In the genomic region with DNA sequence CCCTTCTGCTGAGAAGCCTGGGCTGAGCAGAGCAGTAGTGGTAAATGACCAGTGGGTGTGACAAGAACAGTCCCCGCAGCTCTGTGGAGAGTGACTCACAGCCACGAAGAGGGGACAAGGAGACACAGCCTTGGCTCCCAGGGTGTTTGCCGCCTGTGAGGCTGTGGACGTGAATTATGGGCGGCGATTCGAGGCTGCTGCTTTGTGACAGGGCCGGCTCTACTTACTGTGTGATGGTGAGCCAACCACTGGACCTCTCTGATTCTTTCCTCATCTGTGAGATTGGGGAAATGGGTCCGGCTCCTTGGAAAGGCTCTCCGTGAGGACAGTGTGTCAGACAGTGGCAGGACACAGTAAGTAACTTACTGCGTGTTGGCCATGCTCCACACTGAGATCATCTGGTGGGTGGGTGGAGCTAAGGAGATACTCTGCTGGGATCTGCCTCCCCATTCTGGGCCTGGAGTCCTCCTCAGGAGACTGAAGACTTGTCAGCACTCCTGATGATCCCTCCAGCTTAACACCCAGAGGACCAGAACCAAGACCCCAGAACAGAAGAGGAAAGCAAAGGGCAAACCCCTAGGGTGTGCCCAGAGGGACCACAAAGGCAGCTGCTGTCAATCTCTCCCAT, we compare ENCODE assay signal across 13 mouse cellular contexts.
DNase-seq lines count a peak whose midpoint lies in the region; ATAC-seq and TF ChIP-seq lines count a peak whose summit lies in the region.
"Had no signal": no experiment of that assay in that cellular context is flagged by ENCODE, and none has a peak within 500 bp of the region (broad histone marks: within the 10 kb centered on the region; RNA-seq: fewer than 3 reads in every experiment).

No protein-coding gene starts in this region.

- intact Hi-C loops in heart, adult 2 months (cut with DNase I): no loop called here

- no peaks in the 10 kb centered on the region for H3K36me3 ChIP-seq in heart, adult 2 months (ENCODE audit: control insufficient read depth, insufficient read depth, low read length)
- no peaks in the 10 kb centered on the region for H3K36me3 ChIP-seq in heart, embryonic 11.5 days (ENCODE audit: control insufficient read depth, insufficient read depth, low read length)
- no peaks in the 10 kb centered on the region for H3K36me3 ChIP-seq in midbrain, embryonic 10.5 days
- no peaks in the 10 kb centered on the region for H3K36me3 ChIP-seq in midbrain, embryonic 11.5 days (ENCODE audit: control insufficient read depth, insufficient read depth, low read length)
- no peaks in the 10 kb centered on the region for H3K36me3 ChIP-seq in embryonic facial prominence, embryonic 10.5 days (replicated peaks)
- H3K36me3 ChIP-seq in neural tube, embryonic 15.5 days: no peaks in the 10 kb centered on the region
- H3K36me3 ChIP-seq in midbrain, embryonic 16.5 days (ENCODE audit: control insufficient read depth, insufficient read depth, low read length): no peaks in the 10 kb centered on the region
- H3K36me3 ChIP-seq: limb, embryonic 13.5 days had no signal

- no peaks in the 10 kb centered on the region for H3K9me3 ChIP-seq in heart, embryonic 11.5 days (replicated peaks; ENCODE audit: control insufficient read depth, low read length)
- H3K9me3 ChIP-seq in midbrain, embryonic 10.5 days (replicated peaks): no peaks in the 10 kb centered on the region
- no peaks in the 10 kb centered on the region for H3K9me3 ChIP-seq in midbrain, embryonic 11.5 days (ENCODE audit: control insufficient read depth, low read length)
- H3K9me3 ChIP-seq in embryonic facial prominence, embryonic 10.5 days: no peaks in the 10 kb centered on the region
- no peaks in the 10 kb centered on the region for H3K9me3 ChIP-seq in neural tube, embryonic 15.5 days (replicated peaks)
- H3K9me3 ChIP-seq in midbrain, embryonic 16.5 days (replicated peaks; ENCODE audit: control insufficient read depth, low read length, poor library complexity, severe bottlenecking): no peaks in the 10 kb centered on the region
- H3K9me3 ChIP-seq: limb, embryonic 13.5 days had no signal

- H3K4me1 ChIP-seq in heart, adult 2 months (ENCODE audit: control insufficient read depth, insufficient read depth, low read length): no peaks in the 10 kb centered on the region
- no peaks in the 10 kb centered on the region for H3K4me1 ChIP-seq in heart, embryonic 11.5 days (ENCODE audit: control insufficient read depth, insufficient read depth, low read length)
- H3K4me1 ChIP-seq in midbrain, embryonic 10.5 days: peaks cover 21% of the 10 kb centered on the region
- H3K4me1 ChIP-seq in midbrain, embryonic 11.5 days (ENCODE audit: control insufficient read depth, insufficient read depth, low read length): peaks cover 9% of the 10 kb centered on the region
- peaks cover 36% of the 10 kb centered on the region for H3K4me1 ChIP-seq in embryonic facial prominence, embryonic 10.5 days
- H3K4me1 ChIP-seq in neural tube, embryonic 15.5 days: peaks cover 11% of the 10 kb centered on the region
- peaks cover 6% of the 10 kb centered on the region for H3K4me1 ChIP-seq in midbrain, embryonic 16.5 days (ENCODE audit: control insufficient read depth, insufficient read depth, low read length)

- no peak for TF ChIP-seq POLR2A in heart, adult 2 months (IDR thresholded peaks at IDR 0.05; ENCODE audit: insufficient read depth, low read depth, low read length)

- ATAC-seq in heart, embryonic 11.5 days (replicated peaks; ENCODE audit: insufficient number of reproducible peaks, low FRiP score, low TSS enrichment): no peak
- no peak for ATAC-seq in midbrain, embryonic 11.5 days (ENCODE audit: low FRiP score)
- ATAC-seq in neural tube, embryonic 15.5 days (ENCODE audit: low FRiP score): no peak
- ATAC-seq in midbrain, embryonic 16.5 days: no peak

- DNase-seq in heart, adult 2 months: peak; percentile 24 to 28
- no peak for DNase-seq in midbrain, embryonic 10.5 days (ENCODE audit: low spot score)
- DNase-seq in midbrain, embryonic 11.5 days (ENCODE audit: low spot score, missing footprints): no peak
- DNase-seq in embryonic facial prominence, embryonic 10.5 days (ENCODE audit: low spot score): no peak
- peak; percentile 39 for DNase-seq in skeletal muscle tissue, adult 2 months (ENCODE audit: low read depth, low spot score)
- DNase-seq: cerebellum, postnatal 14 days; lung, postnatal 36 days; right cerebral cortex, postnatal 25 days had no signal

- no peaks in the 10 kb centered on the region for H3K79me2 ChIP-seq in heart, adult 2 months (replicated peaks; ENCODE audit: control insufficient read depth, insufficient read depth, low read length)

- TF ChIP-seq CTCF in heart, adult 2 months (IDR thresholded peaks at IDR 0.05): no peak

- TF ChIP-seq EP300 in heart, adult 2 months (IDR thresholded peaks at IDR 0.05; ENCODE audit: insufficient read depth, low read depth, low read length): no peak

- no peak overlapping the region for H3K4me2 ChIP-seq in heart, embryonic 11.5 days
- H3K4me2 ChIP-seq in midbrain, embryonic 11.5 days: no peak overlapping the region
- no peak overlapping the region for H3K4me2 ChIP-seq in neural tube, embryonic 15.5 days
- H3K4me2 ChIP-seq in midbrain, embryonic 16.5 days (ENCODE audit: low read length): no peak overlapping the region
- H3K4me2 ChIP-seq: hindbrain, embryonic 14.5 days; limb, embryonic 13.5 days had no signal

- 54% methylated on average over 11 of the region's 11 CpGs for WGBS in heart, adult 2 months
- WGBS in heart, embryonic 11.5 days (ENCODE audit: insufficient replicate concordance): 59% methylated on average over 11 of the region's 11 CpGs
- WGBS in midbrain, embryonic 10.5 days: 81% methylated on average over 11 of the region's 11 CpGs
- WGBS in midbrain, embryonic 11.5 days: 79% methylated on average over 11 of the region's 11 CpGs
- WGBS in embryonic facial prominence, embryonic 10.5 days: 82% methylated on average over 11 of the region's 11 CpGs
- WGBS in neural tube, embryonic 15.5 days: 64% methylated on average over 11 of the region's 11 CpGs
- 77% methylated on average over 11 of the region's 11 CpGs for WGBS in midbrain, embryonic 16.5 days

- H3K27ac ChIP-seq in heart, adult 2 months: no peak overlapping the region
- no peak overlapping the region for H3K27ac ChIP-seq in heart, embryonic 11.5 days (ENCODE audit: low read depth, low read length)
- peak overlapping the region; percentile 49; the same call in 1 of the 2 replicates for H3K27ac ChIP-seq in midbrain, embryonic 10.5 days (replicated peaks)
- no peak overlapping the region for H3K27ac ChIP-seq in midbrain, embryonic 11.5 days (ENCODE audit: low read depth, low read length)
- peak overlapping the region; percentile 55 for H3K27ac ChIP-seq in embryonic facial prominence, embryonic 10.5 days (replicated peaks)
- H3K27ac ChIP-seq in neural tube, embryonic 15.5 days (replicated peaks): no peak overlapping the region
- no peak overlapping the region for H3K27ac ChIP-seq in midbrain, embryonic 16.5 days (ENCODE audit: low read length)
- H3K27ac ChIP-seq: hindbrain, embryonic 14.5 days; limb, embryonic 13.5 days had no signal

- no peak overlapping the region for H3K9ac ChIP-seq in heart, adult 2 months (ENCODE audit: low read depth, low read length)
- H3K9ac ChIP-seq in heart, embryonic 11.5 days (ENCODE audit: low read depth, low read length): no peak overlapping the region
- no peak overlapping the region for H3K9ac ChIP-seq in midbrain, embryonic 11.5 days (ENCODE audit: low read length)
- H3K9ac ChIP-seq in neural tube, embryonic 15.5 days (replicated peaks): no peak overlapping the region
- H3K9ac ChIP-seq in midbrain, embryonic 16.5 days (ENCODE audit: low read depth, low read length): no peak overlapping the region
- H3K9ac ChIP-seq: hindbrain, embryonic 14.5 days; limb, embryonic 13.5 days had no signal

- no peak overlapping the region for H3K4me3 ChIP-seq in heart, adult 2 months
- H3K4me3 ChIP-seq in heart, embryonic 11.5 days (ENCODE audit: low read depth, low read length): no peak overlapping the region
- no peak overlapping the region for H3K4me3 ChIP-seq in midbrain, embryonic 10.5 days
- no peak overlapping the region for H3K4me3 ChIP-seq in midbrain, embryonic 11.5 days (ENCODE audit: low read depth, low read length)
- no peak overlapping the region for H3K4me3 ChIP-seq in embryonic facial prominence, embryonic 10.5 days
- no peak overlapping the region for H3K4me3 ChIP-seq in neural tube, embryonic 15.5 days (replicated peaks)
- no peak overlapping the region for H3K4me3 ChIP-seq in midbrain, embryonic 16.5 days (ENCODE audit: low read depth, low read length)
- H3K4me3 ChIP-seq: limb, embryonic 13.5 days had no signal

- H3K27me3 ChIP-seq in heart, adult 2 months (ENCODE audit: control insufficient read depth, insufficient read depth, low read length): no peaks in the 10 kb centered on the region
- peaks cover 4% of the 10 kb centered on the region for H3K27me3 ChIP-seq in heart, embryonic 11.5 days (ENCODE audit: control insufficient read depth, insufficient read depth, low read length)
- H3K27me3 ChIP-seq in midbrain, embryonic 10.5 days (ENCODE audit: low read depth, poor library complexity, severe bottlenecking): peaks cover 9% of the 10 kb centered on the region; the same call in 1 of the 2 replicates
- H3K27me3 ChIP-seq in midbrain, embryonic 11.5 days (ENCODE audit: control insufficient read depth, insufficient read depth, low read length): no peaks in the 10 kb centered on the region
- peaks cover 26% of the 10 kb centered on the region for H3K27me3 ChIP-seq in embryonic facial prominence, embryonic 10.5 days (replicated peaks; ENCODE audit: low read depth, poor library complexity, severe bottlenecking)
- 0 out of 2 replicates have a peak, but pooled peaks cover 4% of the 10 kb centered on the region for H3K27me3 ChIP-seq in neural tube, embryonic 15.5 days (replicated peaks)
- no peaks in the 10 kb centered on the region for H3K27me3 ChIP-seq in midbrain, embryonic 16.5 days (ENCODE audit: control insufficient read depth, insufficient read depth, low read depth, low read length)
- H3K27me3 ChIP-seq: limb, embryonic 13.5 days had no signal

Comparison
In these comparisons a context has a peak if more than half of its experiments do, and no peak if none do; other contexts are left out.
1. H3K27ac ChIP-seq: peak in midbrain, embryonic 10.5 days (single experiment) and embryonic facial prominence, embryonic 10.5 days (single experiment); none in heart, adult 2 months (single experiment), heart, embryonic 11.5 days (single experiment), midbrain, embryonic 11.5 days (single experiment), neural tube, embryonic 15.5 days (single experiment) and midbrain, embryonic 16.5 days (single experiment).
2. DNase-seq: peak in heart, adult 2 months (2 of 2) and skeletal muscle tissue, adult 2 months (single experiment); none in midbrain, embryonic 10.5 days (single experiment), midbrain, embryonic 11.5 days (single experiment) and embryonic facial prominence, embryonic 10.5 days (single experiment).